Mouse (Mus musculus): ENCODE measurements around the gene Dnm2. TPM values are rescaled to one million over a fixed set of nuclear protein-coding genes. Genes with fewer than 3 reads are reported as not detected.

Gene Dnm2
- polyA plus RNA-seq, 1 experiment: 374 TPM

DNA sequence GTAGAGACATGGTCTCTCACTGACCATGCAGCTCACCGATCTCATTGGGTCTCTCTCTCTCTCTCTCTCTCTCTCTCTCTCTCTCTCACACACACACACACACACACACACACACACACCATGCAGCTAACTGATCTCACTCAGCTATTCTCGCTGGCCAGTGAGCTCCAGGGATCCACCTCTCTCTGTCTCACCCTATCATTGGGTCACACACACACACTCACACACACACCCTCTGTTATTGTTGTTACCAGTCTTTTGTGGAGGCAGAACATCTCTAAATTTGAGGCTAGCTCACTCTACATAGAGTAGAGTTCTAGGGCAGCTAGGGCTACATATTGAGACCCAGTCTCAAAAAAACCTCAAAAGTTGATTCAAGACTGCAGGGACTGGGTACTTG, 1.8 kb downstream of the Dnm2 start:
- Histone ChIP-seq H3K27ac (ENCODE audit: control insufficient read depth, insufficient read depth, low read length) (no peak overlapping the region), H3K4me3 (ENCODE audit: control insufficient read depth, insufficient read depth, low read length) (no peak overlapping the region), H3K36me3 (ENCODE audit: control insufficient read depth, insufficient read depth, low read length) (no peaks in the 10 kb centered on the region), H3K4me1 (replicated peaks; ENCODE audit: control insufficient read depth, insufficient read depth, low read length) (peaks cover 43% of the 10 kb centered on the region), H3K27me3 (ENCODE audit: control insufficient read depth, insufficient read depth, low read length) (no peaks in the 10 kb centered on the region)
- WGBS: 59% methylated on average over 2 of the region's 2 CpGs
- no peak for DNase-seq
- TF ChIP-seq POLR2A (IDR thresholded peaks at IDR 0.05; ENCODE audit: control insufficient read depth, extremely low read depth, insufficient read depth, low read length, poor library complexity): no peak
- TF ChIP-seq CTCF (IDR thresholded peaks at IDR 0.05; ENCODE audit: borderline replicate concordance, control insufficient read depth, extremely low read depth, insufficient read depth, low read length, poor library complexity): no peak

DNA sequence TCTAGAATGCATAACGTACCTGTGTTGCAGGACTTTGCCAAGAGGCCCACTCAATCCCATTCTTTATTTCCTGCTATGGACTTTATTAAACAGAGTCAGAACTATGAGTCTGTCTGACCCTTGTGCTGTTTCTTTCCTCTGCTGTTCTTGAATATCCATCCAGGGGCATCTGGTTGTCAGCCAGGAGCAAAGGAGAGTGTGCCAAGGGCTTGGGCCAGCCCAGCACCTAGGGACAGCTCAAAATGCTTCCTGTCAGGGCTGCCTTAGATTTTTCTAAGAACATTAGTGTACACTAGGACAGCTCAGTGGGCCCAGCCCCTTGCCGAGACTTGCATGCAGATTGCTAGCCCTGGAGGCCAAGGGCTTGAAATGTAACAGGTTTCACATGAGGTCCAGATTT, 3.1 kb downstream of the Dnm2 start:
- WGBS: 88% methylated on average over 2 of the region's 2 CpGs
- peaks cover 41% of the 10 kb centered on the region for H3K4me1 ChIP-seq (replicated peaks; ENCODE audit: control insufficient read depth, insufficient read depth, low read length)
- no peaks in the 10 kb centered on the region for H3K36me3 ChIP-seq (ENCODE audit: control insufficient read depth, insufficient read depth, low read length)
- no peaks in the 10 kb centered on the region for H3K27me3 ChIP-seq (ENCODE audit: control insufficient read depth, insufficient read depth, low read length)
- H3K4me3 ChIP-seq (ENCODE audit: control insufficient read depth, insufficient read depth, low read length): no peak overlapping the region
- DNase-seq: no peak
- no peak for TF ChIP-seq CTCF (IDR thresholded peaks at IDR 0.05; ENCODE audit: borderline replicate concordance, control insufficient read depth, extremely low read depth, insufficient read depth, low read length, poor library complexity)
- no peak overlapping the region for H3K27ac ChIP-seq (ENCODE audit: control insufficient read depth, insufficient read depth, low read length)

DNA sequence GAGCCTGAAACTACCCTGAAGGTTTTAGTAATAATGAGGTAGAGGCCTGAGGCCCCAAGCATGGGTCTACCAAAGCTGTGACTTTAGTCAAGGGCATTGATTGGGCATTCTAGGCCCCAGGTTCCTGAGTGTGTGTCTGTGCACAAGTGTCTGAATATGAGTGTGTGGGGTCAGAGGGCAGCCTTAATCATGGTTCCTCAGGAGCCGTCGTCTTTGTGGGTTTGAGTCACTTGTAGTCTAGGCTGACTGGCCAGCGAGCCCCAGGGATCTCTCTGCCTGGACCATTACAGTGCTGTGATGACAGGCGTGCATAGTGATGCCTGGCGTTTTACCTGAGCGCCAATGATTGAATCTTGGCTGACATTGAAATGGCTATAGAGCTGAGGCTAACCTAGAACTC, 3.5 kb downstream of the Dnm2 start:
- WGBS: 91% methylated on average over 6 of the region's 6 CpGs
- Histone ChIP-seq H3K4me1 (replicated peaks; ENCODE audit: control insufficient read depth, insufficient read depth, low read length) (peaks cover 41% of the 10 kb centered on the region), H3K27me3 (ENCODE audit: control insufficient read depth, insufficient read depth, low read length) (no peaks in the 10 kb centered on the region), H3K4me3 (ENCODE audit: control insufficient read depth, insufficient read depth, low read length) (no peak overlapping the region), H3K36me3 (ENCODE audit: control insufficient read depth, insufficient read depth, low read length) (no peaks in the 10 kb centered on the region), H3K27ac (ENCODE audit: control insufficient read depth, insufficient read depth, low read length) (no peak overlapping the region)
- TF ChIP-seq CTCF (IDR thresholded peaks at IDR 0.05; ENCODE audit: borderline replicate concordance, control insufficient read depth, extremely low read depth, insufficient read depth, low read length, poor library complexity): no peak
- TF ChIP-seq POLR2A (IDR thresholded peaks at IDR 0.05; ENCODE audit: control insufficient read depth, extremely low read depth, insufficient read depth, low read length, poor library complexity): no peak
- no peak for DNase-seq

DNA sequence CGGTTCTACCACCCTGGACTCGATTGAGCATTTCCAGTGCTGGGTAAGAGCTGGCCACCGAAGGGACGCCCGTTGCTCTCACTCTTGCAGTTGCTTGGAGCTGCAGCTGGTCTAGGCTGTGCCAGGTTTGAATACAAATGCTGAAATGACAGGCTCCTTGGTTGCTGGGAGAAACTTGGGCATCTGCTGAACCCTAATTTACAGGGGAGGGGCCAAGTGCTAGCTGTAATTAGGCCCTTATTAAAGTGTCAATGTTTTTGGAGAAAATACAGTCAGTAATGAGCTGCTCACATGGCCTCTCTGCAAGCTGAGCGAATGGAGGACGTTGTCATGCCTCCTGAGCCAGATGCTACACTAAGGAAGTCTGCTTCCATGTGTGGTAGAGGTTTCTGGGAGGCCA, 6.0 kb downstream of the Dnm2 start:
- Histone ChIP-seq H3K4me3 (ENCODE audit: control insufficient read depth, insufficient read depth, low read length) (no peak overlapping the region), H3K4me1 (replicated peaks; ENCODE audit: control insufficient read depth, insufficient read depth, low read length) (peaks cover 51% of the 10 kb centered on the region), H3K27me3 (ENCODE audit: control insufficient read depth, insufficient read depth, low read length) (no peaks in the 10 kb centered on the region), H3K27ac (ENCODE audit: control insufficient read depth, insufficient read depth, low read length) (no peak overlapping the region), H3K36me3 (ENCODE audit: control insufficient read depth, insufficient read depth, low read length) (no peaks in the 10 kb centered on the region)
- DNase-seq: no peak
- WGBS: 77% methylated on average over 7 of the region's 7 CpGs
- TF ChIP-seq CTCF (IDR thresholded peaks at IDR 0.05; ENCODE audit: borderline replicate concordance, control insufficient read depth, extremely low read depth, insufficient read depth, low read length, poor library complexity): no peak
- TF ChIP-seq POLR2A (IDR thresholded peaks at IDR 0.05; ENCODE audit: control insufficient read depth, extremely low read depth, insufficient read depth, low read length, poor library complexity): no peak

DNA sequence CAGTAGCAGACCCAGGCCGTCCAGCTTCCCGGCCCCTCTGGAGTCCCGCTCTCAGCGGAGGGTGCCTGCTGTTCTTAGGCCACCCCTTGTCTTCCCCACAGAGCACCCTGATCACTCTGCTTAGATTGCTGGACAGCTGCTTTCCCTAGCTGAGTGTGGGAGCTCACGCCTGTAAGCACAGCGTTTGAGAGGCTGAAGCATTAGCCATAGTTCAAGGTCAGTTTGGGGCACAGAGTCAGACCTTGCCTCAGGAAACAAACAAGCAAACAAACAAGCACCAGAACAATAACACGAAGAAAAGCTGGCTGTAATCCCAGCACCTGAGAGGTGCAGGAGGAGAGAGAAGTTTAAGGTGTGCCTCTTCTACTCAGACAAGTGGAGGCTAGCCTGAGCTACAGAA, 7.4 kb downstream of the Dnm2 start:
- Histone ChIP-seq H3K4me3 (ENCODE audit: control insufficient read depth, insufficient read depth, low read length) (no peak overlapping the region), H3K36me3 (ENCODE audit: control insufficient read depth, insufficient read depth, low read length) (no peaks in the 10 kb centered on the region), H3K27me3 (ENCODE audit: control insufficient read depth, insufficient read depth, low read length) (no peaks in the 10 kb centered on the region), H3K27ac (ENCODE audit: control insufficient read depth, insufficient read depth, low read length) (no peak overlapping the region), H3K4me1 (replicated peaks; ENCODE audit: control insufficient read depth, insufficient read depth, low read length) (peaks cover 54% of the 10 kb centered on the region)
- WGBS: 96% methylated on average over 7 of the region's 7 CpGs
- DNase-seq: no peak
- no peak for TF ChIP-seq CTCF (IDR thresholded peaks at IDR 0.05; ENCODE audit: borderline replicate concordance, control insufficient read depth, extremely low read depth, insufficient read depth, low read length, poor library complexity)
- no peak for TF ChIP-seq POLR2A (IDR thresholded peaks at IDR 0.05; ENCODE audit: control insufficient read depth, extremely low read depth, insufficient read depth, low read length, poor library complexity)

DNA sequence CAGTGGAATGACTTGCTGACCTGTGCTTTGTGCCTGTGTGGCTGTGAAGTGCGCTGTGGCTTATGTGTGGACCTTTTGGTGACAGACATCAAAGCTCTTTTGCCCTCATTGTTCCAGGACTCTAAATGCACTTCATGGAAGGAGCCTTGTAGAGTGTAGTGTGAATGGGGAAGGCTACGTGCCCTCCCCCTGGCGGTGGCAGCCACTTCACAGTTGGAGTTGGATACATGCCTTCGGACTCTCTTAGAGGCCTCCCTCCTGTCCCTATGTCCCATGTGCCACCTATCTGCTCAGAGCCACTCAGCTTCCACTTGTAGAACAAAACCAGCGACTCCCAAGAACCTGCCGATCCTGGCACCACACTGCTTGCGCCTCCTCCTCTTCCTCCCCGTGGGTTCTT, 9.1 kb downstream of the Dnm2 start:
- Histone ChIP-seq H3K4me1 (replicated peaks; ENCODE audit: control insufficient read depth, insufficient read depth, low read length) (peaks cover 63% of the 10 kb centered on the region), H3K4me3 (ENCODE audit: control insufficient read depth, insufficient read depth, low read length) (no peak overlapping the region), H3K27me3 (ENCODE audit: control insufficient read depth, insufficient read depth, low read length) (no peaks in the 10 kb centered on the region), H3K27ac (ENCODE audit: control insufficient read depth, insufficient read depth, low read length) (no peak overlapping the region), H3K36me3 (ENCODE audit: control insufficient read depth, insufficient read depth, low read length) (no peaks in the 10 kb centered on the region)
- WGBS: 88% methylated on average over 8 of the region's 8 CpGs
- TF ChIP-seq POLR2A (IDR thresholded peaks at IDR 0.05; ENCODE audit: control insufficient read depth, extremely low read depth, insufficient read depth, low read length, poor library complexity) (no peak), CTCF (IDR thresholded peaks at IDR 0.05; ENCODE audit: borderline replicate concordance, control insufficient read depth, extremely low read depth, insufficient read depth, low read length, poor library complexity) (no peak)
- no peak for DNase-seq

DNA sequence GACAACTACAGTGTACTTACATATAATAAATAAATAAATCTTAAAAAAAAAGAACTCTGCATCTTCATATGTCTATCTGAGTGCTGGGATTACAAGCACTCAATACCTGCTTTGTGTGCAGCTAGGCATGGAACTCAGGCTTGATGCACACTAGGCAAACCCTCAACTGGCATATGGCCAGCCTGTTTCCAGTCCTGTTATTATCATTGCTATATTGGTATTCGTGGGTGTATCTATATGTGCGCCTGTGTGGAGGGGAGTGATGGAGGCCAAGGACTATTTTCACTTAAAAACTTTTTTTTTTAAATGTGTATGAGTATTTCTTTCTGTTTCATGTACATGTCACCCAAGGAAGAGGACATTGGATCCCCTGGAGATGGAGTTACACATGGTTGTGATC, 9.7 kb downstream of the Dnm2 start:
- no peak for DNase-seq
- Histone ChIP-seq H3K36me3 (ENCODE audit: control insufficient read depth, insufficient read depth, low read length) (no peaks in the 10 kb centered on the region), H3K4me3 (ENCODE audit: control insufficient read depth, insufficient read depth, low read length) (no peak overlapping the region), H3K27ac (ENCODE audit: control insufficient read depth, insufficient read depth, low read length) (no peak overlapping the region), H3K4me1 (replicated peaks; ENCODE audit: control insufficient read depth, insufficient read depth, low read length) (peaks cover 67% of the 10 kb centered on the region), H3K27me3 (ENCODE audit: control insufficient read depth, insufficient read depth, low read length) (no peaks in the 10 kb centered on the region)
- 94% methylated on average over 2 of the region's 2 CpGs for WGBS
- TF ChIP-seq POLR2A (IDR thresholded peaks at IDR 0.05; ENCODE audit: control insufficient read depth, extremely low read depth, insufficient read depth, low read length, poor library complexity): no peak
- no peak for TF ChIP-seq CTCF (IDR thresholded peaks at IDR 0.05; ENCODE audit: borderline replicate concordance, control insufficient read depth, extremely low read depth, insufficient read depth, low read length, poor library complexity)
